8 mouse cellular contexts compared by ENCODE assay signal in genomic region chr6:54119885-54120666, GRCm38 (mm10).
A peak's percentile ranks its signal among the peaks of the same experiment; 100 is the strongest.
DNase-seq lines count a peak whose midpoint lies in the region; ATAC-seq and TF ChIP-seq lines count a peak whose summit lies in the region.

No protein-coding gene starts in this region.

- no peak overlapping the region for H3K9ac ChIP-seq in hindbrain, embryonic 14.5 days
- H3K9ac ChIP-seq in midbrain, postnatal 0 days (replicated peaks; ENCODE audit: low read length, poor library complexity, severe bottlenecking): no peak overlapping the region

- no peak overlapping the region for H3K27ac ChIP-seq in hindbrain, embryonic 14.5 days
- H3K27ac ChIP-seq in midbrain, postnatal 0 days (ENCODE audit: low read depth, low read length): no peak overlapping the region

- peak; percentile 27 for DNase-seq in lung, postnatal 25 days (ENCODE audit: low spot score)
- no peak for DNase-seq in lung, adult 18-20 months
- peak; percentile 100 for DNase-seq in cerebellum, adult 9-10 months
- peak; percentile 34 for DNase-seq in hindbrain, embryonic 14.5 days (ENCODE audit: low spot score)
- DNase-seq in midbrain, postnatal 0 days (ENCODE audit: low spot score): peak; percentile 87
- DNase-seq in urinary bladder, adult 18-20 months (ENCODE audit: low spot score in 2 of 2): no peak
- DNase-seq in urinary bladder, postnatal 14 days (ENCODE audit: low spot score): no peak

- no peak for TF ChIP-seq CTCF in midbrain, postnatal 0 days (IDR thresholded peaks at IDR 0.05)

- H3K27me3 ChIP-seq in hindbrain, embryonic 14.5 days (ENCODE audit: control insufficient read depth, insufficient read depth, low read length): no peaks in the 10 kb centered on the region
- H3K27me3 ChIP-seq in midbrain, postnatal 0 days (ENCODE audit: insufficient read depth, low read length): no peaks in the 10 kb centered on the region

- no peaks in the 10 kb centered on the region for H3K36me3 ChIP-seq in hindbrain, embryonic 14.5 days (replicated peaks; ENCODE audit: control insufficient read depth, insufficient read depth)
- no peaks in the 10 kb centered on the region for H3K36me3 ChIP-seq in midbrain, postnatal 0 days (ENCODE audit: insufficient read depth, low read length)

- WGBS in hindbrain, embryonic 14.5 days: 20% methylated on average over 13 of the region's 13 CpGs
- WGBS in midbrain, postnatal 0 days: 27% methylated on average over 13 of the region's 13 CpGs

- no peak overlapping the region for H3K4me2 ChIP-seq in hindbrain, embryonic 14.5 days (replicated peaks)
- H3K4me2 ChIP-seq in midbrain, postnatal 0 days (ENCODE audit: low read depth, low read length, poor library complexity, severe bottlenecking): no peak overlapping the region

- no peak overlapping the region for H3K4me3 ChIP-seq in hindbrain, embryonic 14.5 days (replicated peaks; ENCODE audit: low read length)
- no peak overlapping the region for H3K4me3 ChIP-seq in midbrain, postnatal 0 days (ENCODE audit: low read depth, low read length)

- peaks cover 10% of the 10 kb centered on the region; the same call in 1 of the 2 replicates for H3K4me1 ChIP-seq in hindbrain, embryonic 14.5 days (replicated peaks; ENCODE audit: control insufficient read depth, insufficient read depth, low read length)
- H3K4me1 ChIP-seq in midbrain, postnatal 0 days (ENCODE audit: insufficient read depth, low read length): no peaks in the 10 kb centered on the region

- no peaks in the 10 kb centered on the region for H3K9me3 ChIP-seq in hindbrain, embryonic 14.5 days (ENCODE audit: control insufficient read depth, low read length)
- no peaks in the 10 kb centered on the region for H3K9me3 ChIP-seq in midbrain, postnatal 0 days (ENCODE audit: low read length)

- peak; percentile 75 for ATAC-seq in hindbrain, embryonic 14.5 days (ENCODE audit: low FRiP score)
- ATAC-seq in midbrain, postnatal 0 days (ENCODE audit: low FRiP score): peak; percentile 68; the same call in 1 of the 2 replicates
- ATAC-seq in megakaryocyte, adult 5-6 weeks (ENCODE audit: poor library complexity, severe bottlenecking): no peak

Comparison
In these comparisons a context has a peak if more than half of its experiments do, and no peak if none do; other contexts are left out.
1. DNase-seq: peak in lung, postnatal 25 days (single experiment), cerebellum, adult 9-10 months (single experiment), hindbrain, embryonic 14.5 days (single experiment) and midbrain, postnatal 0 days (single experiment); none in lung, adult 18-20 months (0 of 2), urinary bladder, adult 18-20 months (0 of 2) and urinary bladder, postnatal 14 days (single experiment).